Mouse (Mus musculus) midbrain, postnatal 0 days (tissue): ENCODE results near the gene Actr5. TPM values are rescaled to one million over a fixed set of nuclear protein-coding genes. Genes with fewer than 3 reads are reported as not detected.

Experiments used
- ATAC-seq: fragments of 200-750 bp; cut with Nextera tagmentation; 2 replicates; pipeline ENCODE4 v1.8.0; 2017; ENCODE audit warnings: moderate number of reproducible peaks, mild to moderate bottlenecking, moderate TSS enrichment, moderate library complexity; ENCODE audit not compliant: low FRiP score
- DNase-seq: peaks from one replicate; pipeline ENCODE4 v3.0.0-alpha.2; 2015; ENCODE audit warnings: low spot score
- H3K27ac ChIP-seq: fragments of 300-500 bp; sonication (generic); 2 replicates; pipeline ENCODE4 v1.5.1; 2014; ENCODE audit warnings: low read depth, mild to moderate bottlenecking, low read length, mixed read lengths
- H3K27me3 ChIP-seq: fragments of 300-500 bp; sonication (generic); 2 replicates; pipeline ENCODE4 v1.6.1; 2014; ENCODE audit warnings: low read length, control low read depth, mixed read lengths; ENCODE audit not compliant: insufficient read depth
- H3K36me3 ChIP-seq: fragments of 300-500 bp; sonication (generic); 2 replicates; pipeline ENCODE4 v1.6.1; 2014; ENCODE audit warnings: low read length, control low read depth, mixed read lengths; ENCODE audit not compliant: insufficient read depth
- H3K4me1 ChIP-seq: fragments of 300-500 bp; sonication (generic); 2 replicates; pipeline ENCODE4 v1.6.1; 2014; ENCODE audit warnings: mild to moderate bottlenecking, control low read depth, antibody characterized with exemption, low read length, mixed read lengths; ENCODE audit not compliant: insufficient read depth
- H3K4me2 ChIP-seq: fragments of 300-500 bp; sonication (generic); 2 replicates; pipeline ENCODE4 v1.6.1; 2014; ENCODE audit warnings: low read depth, mild to moderate bottlenecking, low read length, mixed read lengths; ENCODE audit not compliant: poor library complexity, severe bottlenecking
- H3K4me3 ChIP-seq: fragments of 300-500 bp; sonication (generic); 2 replicates; pipeline ENCODE4 v1.5.1; 2014; ENCODE audit warnings: low read depth, mild to moderate bottlenecking, low read length, moderate library complexity
- H3K9ac ChIP-seq: fragments of 300-500 bp; sonication (generic); replicated peaks from 2 replicates; pipeline ENCODE4 v1.6.1; 2014; ENCODE audit warnings: mild to moderate bottlenecking, low read length, moderate library complexity, mixed read lengths; ENCODE audit not compliant: poor library complexity, severe bottlenecking
- H3K9me3 ChIP-seq: fragments of 300-500 bp; sonication (generic); 2 replicates; pipeline ENCODE4 v1.6.1; 2016; ENCODE audit warnings: low read length, control low read depth
- CTCF ChIP-seq: IDR thresholded peaks from 2 replicates; pipeline ENCODE4 v1.5.1; 2016; ENCODE audit warnings: antibody characterized with exemption, mild to moderate bottlenecking
- WGBS: fragments of 180-500 bp; shearing (Covaris S2); extraction: QIAGEN DNeasy Blood & Tissue Kit; methylation state at CpG from one replicate; pipeline ENCODE4 v1.1.7; 2014; 5-methylcytosine and 5-hydroxymethylcytosine counted together
- polyA plus RNA-seq: library from polyadenylated mRNA; unstranded; fragments of >200 nt; fragmentation: Nextera tagmentation; extraction: Ambion mirVana; gene quantifications from 2 replicates; pipeline ENCODE4 v1.2.1, GENCODE M21; 2015
- total RNA-seq: library from RNA; depleted of rRNA; stranded (reverse); fragments of >200 nt; gene quantifications from 2 replicates; pipeline ENCODE4 v1.2.3, GENCODE M21; 2014

Actr5 gene
- total and polyA plus RNA-seq, 2 experiments from 2014 or later: 10.6 to 18.5 TPM

DNA sequence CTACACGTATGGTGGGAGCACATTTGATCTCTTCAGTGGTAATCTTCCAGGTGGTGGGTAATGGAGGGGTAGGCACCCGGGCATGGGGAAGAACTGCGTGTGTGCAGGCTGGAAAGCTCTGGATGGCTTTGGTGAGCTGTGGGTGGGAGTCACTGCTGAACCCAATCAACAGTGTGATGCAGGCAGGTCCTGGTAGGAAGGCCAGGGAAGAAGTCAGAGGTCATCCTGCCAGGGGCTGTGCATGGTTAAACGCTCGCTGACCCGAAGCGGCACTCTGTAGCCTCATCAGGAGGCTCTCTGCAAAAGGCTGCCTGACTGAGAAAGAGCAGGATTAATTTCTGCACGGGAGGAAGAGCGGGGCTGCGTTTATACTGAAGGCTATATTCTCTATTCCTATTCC is 45.9 kb downstream of the Actr5 start:
- TF ChIP-seq CTCF: no peak
- H3K4me2 ChIP-seq: peak overlapping the region; percentile 29
- H3K9ac ChIP-seq: 0 out of 2 replicates have a peak overlapping the region, but pooled peaks have one; percentile 29
- DNase-seq (no peak), ATAC-seq (no peak)
- H3K36me3 ChIP-seq: no peaks in the 10 kb centered on the region
- H3K27ac ChIP-seq: no peak overlapping the region
- H3K4me1 ChIP-seq: peaks cover 27% of the 10 kb centered on the region
- 23% methylated on average over 9 of the region's 10 CpGs for WGBS
- no peaks in the 10 kb centered on the region for H3K27me3 ChIP-seq
- no peak overlapping the region for H3K4me3 ChIP-seq
- no peaks in the 10 kb centered on the region for H3K9me3 ChIP-seq

DNA sequence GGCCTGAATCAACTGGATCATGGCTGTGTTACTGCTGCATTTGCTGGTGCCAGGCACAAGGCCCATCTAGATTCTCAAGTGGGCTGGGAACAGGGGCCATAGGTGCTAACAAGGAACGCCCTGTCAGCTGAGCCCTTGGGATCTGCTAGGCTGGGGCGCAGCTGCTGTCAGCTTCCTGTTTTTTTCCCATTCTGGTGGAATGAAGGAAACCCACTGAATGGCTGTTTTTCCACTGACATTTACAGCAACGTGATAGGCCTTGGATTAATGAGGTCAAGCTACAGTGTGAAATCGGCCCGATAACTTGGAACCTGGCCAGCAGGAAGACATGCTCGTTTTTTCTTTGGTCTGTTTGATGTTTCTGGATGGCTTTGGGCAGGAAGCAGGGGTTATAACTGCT is 48.1 kb downstream of the Actr5 start:
- WGBS: 11% methylated on average over 6 of the region's 6 CpGs
- Histone ChIP-seq H3K9me3 (no peaks in the 10 kb centered on the region), H3K4me1 (peaks cover 22% of the 10 kb centered on the region), H3K27ac (peak overlapping the region; percentile 21), H3K4me3 (no peak overlapping the region), H3K4me2 (no peak overlapping the region), H3K9ac (no peak overlapping the region), H3K27me3 (no peaks in the 10 kb centered on the region), H3K36me3 (no peaks in the 10 kb centered on the region)
- no peak for TF ChIP-seq CTCF
- DNase-seq: peak; percentile 66
- ATAC-seq: no peak

- Histone ChIP-seq H3K4me3 (no peak overlapping the region), H3K4me1 (peaks cover 18% of the 10 kb centered on the region), H3K27ac (peak overlapping the region; percentile 21; the same call in 1 of the 2 replicates), H3K27me3 (no peaks in the 10 kb centered on the region), H3K9ac (no peak overlapping the region), H3K4me2 (no peak overlapping the region), H3K36me3 (no peaks in the 10 kb centered on the region), H3K9me3 (no peaks in the 10 kb centered on the region)
- ATAC-seq (0 out of 2 replicates have a peak, but pooled peaks have one; percentile 13), DNase-seq (peak; percentile 73)
- TF ChIP-seq CTCF: no peak
- WGBS: 72% methylated on average over 4 of the region's 4 CpGs
Observed at GRCm38 (mm10) chr2:158673493-158673892, 48.8 kb downstream of the Actr5 start.

DNA sequence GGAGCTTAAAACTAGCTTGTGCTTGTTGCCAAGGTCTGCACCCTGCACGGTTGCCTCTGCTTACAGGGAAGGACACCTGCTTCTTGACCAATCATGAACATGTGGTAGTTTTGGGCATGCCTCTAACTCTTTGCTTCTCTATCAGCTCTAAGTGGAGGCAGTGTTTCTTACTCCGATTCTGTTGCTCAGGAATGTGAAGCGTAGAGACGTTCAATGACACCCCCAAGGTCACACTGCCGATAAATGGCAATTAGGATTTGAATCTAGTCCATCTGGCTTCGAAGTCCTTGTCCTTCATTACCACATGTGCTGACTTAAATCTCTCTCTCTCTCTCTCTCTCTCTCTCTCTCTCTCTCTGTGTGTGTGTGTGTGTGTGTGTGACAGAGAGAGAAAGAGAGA is 49.4 kb downstream of the Actr5 start:
- ATAC-seq: no peak
- WGBS: 73% methylated on average over 6 of the region's 6 CpGs
- H3K27me3 ChIP-seq: no peaks in the 10 kb centered on the region
- H3K4me2 ChIP-seq: no peak overlapping the region
- DNase-seq: no peak
- TF ChIP-seq CTCF: no peak
- H3K9ac ChIP-seq: no peak overlapping the region
- H3K27ac ChIP-seq: no peak overlapping the region
- H3K4me3 ChIP-seq: no peak overlapping the region
- H3K4me1 ChIP-seq: peaks cover 16% of the 10 kb centered on the region
- no peaks in the 10 kb centered on the region for H3K36me3 ChIP-seq
- no peaks in the 10 kb centered on the region for H3K9me3 ChIP-seq

GRCm38 (mm10) chr2:158674759-158675158 is 50.1 kb downstream of the Actr5 start:
- DNase-seq (no peak), ATAC-seq (no peak)
- 87% methylated on average over 7 of the region's 7 CpGs for WGBS
- TF ChIP-seq CTCF: no peak
- no peaks in the 10 kb centered on the region for H3K36me3 ChIP-seq
- H3K4me3 ChIP-seq: no peak overlapping the region
- H3K27ac ChIP-seq: no peak overlapping the region
- H3K27me3 ChIP-seq: no peaks in the 10 kb centered on the region
- H3K9ac ChIP-seq: no peak overlapping the region
- H3K4me2 ChIP-seq: no peak overlapping the region
- peaks cover 12% of the 10 kb centered on the region for H3K4me1 ChIP-seq
- no peaks in the 10 kb centered on the region for H3K9me3 ChIP-seq

- ATAC-seq: no peak
- WGBS: 84% methylated on average over 6 of the region's 6 CpGs
Observed at GRCm38 (mm10) chr2:158675161-158675560, 50.5 kb downstream of the Actr5 start.

More at GRCm38 (mm10) chr2:158675161-158675560, 50.5 kb downstream of the Actr5 start:
- Histone ChIP-seq H3K9ac (no peak overlapping the region), H3K36me3 (no peaks in the 10 kb centered on the region), H3K9me3 (no peaks in the 10 kb centered on the region), H3K4me1 (peaks cover 8% of the 10 kb centered on the region), H3K27ac (no peak overlapping the region), H3K4me2 (no peak overlapping the region), H3K4me3 (no peak overlapping the region), H3K27me3 (no peaks in the 10 kb centered on the region)
- no peak for DNase-seq
- no peak for TF ChIP-seq CTCF
